Mouse (Mus musculus) adrenal gland, postnatal 4 days (tissue): ENCODE data around the gene Elf2. TPM values are rescaled to one million over a fixed set of nuclear protein-coding genes. Genes with fewer than 3 reads are reported as not detected.
A peak's percentile ranks its signal among the peaks of the same experiment; 100 is the strongest.
"Not testable (repeated sequence)": the region's sequence is repeated elsewhere in the genome, so short reads cannot be mapped to it uniquely, and the experiment has no call there.

ENCODE experiments used
- DNase-seq, 2 experiments: peaks; one replicate each; pipeline ENCODE4 v3.0.0; 2021 to 2022; ENCODE audit warnings: low spot score in 2 of 2, mixed read lengths in 2 of 2
- total RNA-seq, 2 experiments: library from RNA; stranded (reverse); gene quantifications; 2 replicates each; pipeline ENCODE4 v1.2.3; 2021

Gene Elf2
- total RNA-seq, 2 experiments from 2014 or later, result 122 to 124 TPM

- DNase-seq, result no peak
Measured at GRCm38 (mm10) chr3:51333234-51333889, 7.1 kb downstream of the Elf2 start.

GRCm38 (mm10) chr3:51330086-51330485 lies 10.4 kb downstream of the Elf2 start:
- no peak for DNase-seq

GRCm38 (mm10) chr3:51328546-51328945 lies 11.9 kb downstream of the Elf2 start:
- no peak for DNase-seq

GRCm38 (mm10) chr3:51327817-51328216 lies 12.6 kb downstream of the Elf2 start:
- DNase-seq, result peak in 1 of 2 experiments; percentile 16

GRCm38 (mm10) chr3:51327429-51327797 lies 13.1 kb downstream of the Elf2 start:
- DNase-seq, result no peak

GRCm38 (mm10) chr3:51326664-51327428 lies 13.6 kb downstream of the Elf2 start:
- no peak for DNase-seq

- DNase-seq, result no peak
Measured at GRCm38 (mm10) chr3:51325475-51325874, 15.0 kb downstream of the Elf2 start.

GRCm38 (mm10) chr3:51323006-51323405 lies 17.5 kb downstream of the Elf2 start:
- DNase-seq, result no peak

GRCm38 (mm10) chr3:51322326-51322725 lies 18.1 kb downstream of the Elf2 start:
- DNase-seq, result no peak

- DNase-seq, result no peak
Measured at GRCm38 (mm10) chr3:51321141-51321540, 19.3 kb downstream of the Elf2 start.

- DNase-seq, result not testable (repeated sequence)
Measured at GRCm38 (mm10) chr3:51318053-51318452, 22.4 kb downstream of the Elf2 start.

GRCm38 (mm10) chr3:51316876-51317275 lies 23.6 kb downstream of the Elf2 start:
- no peak for DNase-seq

GRCm38 (mm10) chr3:51311638-51312037 lies 28.8 kb downstream of the Elf2 start:
- no peak for DNase-seq

- DNase-seq, result no peak
Measured at GRCm38 (mm10) chr3:51310098-51310497, 30.4 kb downstream of the Elf2 start.

- no peak for DNase-seq
Measured at GRCm38 (mm10) chr3:51306621-51307020, 33.8 kb downstream of the Elf2 start.

GRCm38 (mm10) chr3:51305961-51306360 lies 34.5 kb downstream of the Elf2 start:
- DNase-seq, result no peak

- DNase-seq, result no peak
Measured at GRCm38 (mm10) chr3:51302971-51303476, 37.4 kb downstream of the Elf2 start.

GRCm38 (mm10) chr3:51301583-51301982 lies 38.9 kb downstream of the Elf2 start:
- no peak for DNase-seq

GRCm38 (mm10) chr3:51296790-51297189 lies 43.7 kb downstream of the Elf2 start:
- no peak for DNase-seq

GRCm38 (mm10) chr3:51295225-51295624 lies 45.2 kb downstream of the Elf2 start:
- DNase-seq, result no peak

- no peak for DNase-seq
Measured at GRCm38 (mm10) chr3:51294251-51294650, 46.2 kb downstream of the Elf2 start.
